Mouse (Mus musculus) kidney, adult 2 months (tissue): ENCODE results near the gene Gm45716.

Source experiments
- CTCF ChIP-seq: fragments of 200-500 bp; conservative IDR thresholded peaks from 2 replicates; pipeline ENCODE4 v1.5.1; 2011; ENCODE audit warnings: low read depth, mild to moderate bottlenecking, control low read depth, low read length, moderate library complexity, mixed read lengths; ENCODE audit not compliant: insufficient read depth, insufficient read length
- POLR2A ChIP-seq: fragments of 200-500 bp; IDR thresholded peaks from one replicate; pipeline ENCODE4 v1.6.1; 2011; ENCODE audit warnings: low read depth, low read length, control low read depth

- TF ChIP-seq CTCF (no peak), POLR2A (no peak)
These were observed 8.5 kb downstream of the Gm45716 start for GRCm38 (mm10) chr11:90195756-90196520.
